Mouse (Mus musculus): ENCODE data around the gene Ccdc158. TPM values are rescaled to one million over a fixed set of nuclear protein-coding genes. Genes with fewer than 3 reads are reported as not detected.

Ccdc158 gene
- polyA plus RNA-seq, 1 experiment: 0.37 TPM

DNA sequence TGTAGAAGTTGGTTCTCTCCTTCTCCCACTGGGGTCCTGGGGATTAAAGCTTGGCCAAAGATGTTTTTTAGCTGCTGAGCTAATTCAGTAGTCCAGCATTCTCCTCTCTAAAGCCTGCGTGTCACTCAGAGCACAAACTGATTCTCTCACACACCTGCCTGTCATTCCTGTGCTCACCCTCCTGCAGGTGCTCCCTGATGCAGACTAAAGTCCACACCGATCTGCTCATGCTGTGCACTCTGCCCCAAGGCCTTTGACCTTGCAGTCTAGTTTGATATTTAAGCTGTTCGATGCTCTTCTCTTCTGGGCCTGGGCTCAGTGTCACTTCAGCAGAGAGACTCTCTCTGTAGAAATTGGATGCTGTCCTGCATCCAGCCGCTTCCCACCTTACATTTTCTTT is 103.8 kb downstream of the Ccdc158 start:
- TF ChIP-seq CTCF (IDR thresholded peaks at IDR 0.05; ENCODE audit: insufficient read depth, low read length) (no peak), POLR2A (IDR thresholded peaks at IDR 0.05; ENCODE audit: borderline replicate concordance, extremely low read depth, low read depth, low read length) (no peak)
- no peak for DNase-seq
- no peak overlapping the region for H3K4me3 ChIP-seq (replicated peaks; ENCODE audit: extremely low read depth, low read depth, low read length)
- 87% methylated on average over 4 of the region's 4 CpGs for WGBS
- no peaks in the 10 kb centered on the region for H3K4me1 ChIP-seq (ENCODE audit: control insufficient read depth, insufficient read depth, low read length)

DNA sequence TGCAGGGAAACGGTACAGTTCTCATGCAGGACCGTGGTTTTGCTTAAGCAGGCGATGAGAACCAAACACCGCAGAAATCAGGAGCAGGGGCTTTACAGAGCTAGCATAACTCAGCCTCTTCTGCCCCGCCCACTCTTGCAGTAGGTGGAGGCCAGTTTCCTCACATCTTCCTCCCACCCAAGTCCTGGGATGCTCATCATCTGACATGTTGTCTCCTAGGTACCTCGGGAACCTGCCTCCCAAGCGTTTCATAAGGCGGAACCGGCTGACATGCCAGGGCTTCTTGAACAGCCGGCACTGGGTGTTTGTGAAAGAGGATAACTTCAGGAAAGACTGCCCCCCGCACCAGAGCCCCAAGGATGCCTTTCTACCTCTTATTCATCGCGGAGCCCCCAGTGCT is 113.1 kb downstream of the Ccdc158 start:
- no peak overlapping the region for H3K4me3 ChIP-seq (replicated peaks; ENCODE audit: extremely low read depth, low read depth, low read length)
- WGBS: 78% methylated on average over 13 of the region's 13 CpGs
- DNase-seq: no peak
- TF ChIP-seq CTCF (IDR thresholded peaks at IDR 0.05; ENCODE audit: insufficient read depth, low read length): no peak
- no peak for TF ChIP-seq POLR2A (IDR thresholded peaks at IDR 0.05; ENCODE audit: borderline replicate concordance, extremely low read depth, low read depth, low read length)
- H3K4me1 ChIP-seq (ENCODE audit: control insufficient read depth, insufficient read depth, low read length): no peaks in the 10 kb centered on the region

GRCm38 (mm10) chr5:92560201-92560600 is 114.9 kb downstream of the Ccdc158 start:
- H3K4me3 ChIP-seq (replicated peaks; ENCODE audit: extremely low read depth, low read depth, low read length): no peak overlapping the region
- 74% methylated on average over 2 of the region's 2 CpGs for WGBS
- no peak for TF ChIP-seq CTCF (IDR thresholded peaks at IDR 0.05; ENCODE audit: insufficient read depth, low read length)
- no peak for TF ChIP-seq POLR2A (IDR thresholded peaks at IDR 0.05; ENCODE audit: borderline replicate concordance, extremely low read depth, low read depth, low read length)
- DNase-seq: no peak
- no peaks in the 10 kb centered on the region for H3K4me1 ChIP-seq (ENCODE audit: control insufficient read depth, insufficient read depth, low read length)

Other genes starting within 250 kb of the Ccdc158 start
- 10.5 and 13.2 TPM in 2 replicates for gene Nup54, start 240.1 kb downstream of the Ccdc158 start, polyA plus RNA-seq (2012; rRNA removed)
- gene Scarb2, start 168.4 kb downstream of the Ccdc158 start, polyA plus RNA-seq (2012; rRNA removed): 55.1 and 59.1 TPM in 2 replicates
- 6.2 and 9.1 TPM in 2 replicates for gene Fam47e, start 120.2 kb downstream of the Ccdc158 start, polyA plus RNA-seq (2012; rRNA removed)
- 9.7 and 12.9 TPM in 2 replicates for gene Stbd1, start 72.2 kb downstream of the Ccdc158 start, polyA plus RNA-seq (2012; rRNA removed)
- 63.6 and 70.0 TPM in 2 replicates for gene Shroom3, start 8.2 kb upstream of the Ccdc158 start, polyA plus RNA-seq (2012; rRNA removed)